In genomic region chr16:89773657-89774552, GRCm38 (mm10) we compare ENCODE assay signal across 8 mouse cellular contexts.
A peak's percentile ranks its signal among the peaks of the same experiment; 100 is the strongest.
DNase-seq lines count a peak whose midpoint lies in the region; ATAC-seq and TF ChIP-seq lines count a peak whose summit lies in the region.

No protein-coding gene starts in this region.

- no peak overlapping the region for H3K4me2 ChIP-seq in CH12.LX (ENCODE audit: insufficient read depth, low read depth, poor library complexity, severe bottlenecking)
- peak overlapping the region; percentile 73 for H3K4me2 ChIP-seq in forebrain, embryonic 14.5 days (ENCODE audit: low read length)
- H3K4me2 ChIP-seq in neural tube, embryonic 15.5 days: peak overlapping the region; percentile 86

- H3K9ac ChIP-seq in CH12.LX (ENCODE audit: insufficient read depth, low read depth): no peak overlapping the region
- peak overlapping the region; percentile 48 for H3K9ac ChIP-seq in forebrain, embryonic 14.5 days (ENCODE audit: low read length)
- peak overlapping the region; percentile 56; the same call in 1 of the 2 replicates for H3K9ac ChIP-seq in neural tube, embryonic 15.5 days (replicated peaks)

- intact Hi-C loops in heart, postnatal 14 days (cut with DNase I): loop anchor here (1.0 to 5.0 kb wide), 3 partner anchors 57 to 413 kb away; no protein-coding TSS in a partner anchor

- 11% methylated on average over 30 of the region's 30 CpGs for WGBS in forebrain, embryonic 14.5 days
- WGBS in neural tube, embryonic 15.5 days: 11% methylated on average over 30 of the region's 30 CpGs

- peaks cover 0 to 4% of the 10 kb centered on the region in 2 experiments; a peak in 2 of 4 replicates for H3K4me1 ChIP-seq in CH12.LX (ENCODE audit: control insufficient read depth in 1 of 2, insufficient read depth in 2 of 2)
- no peaks in the 10 kb centered on the region for H3K4me1 ChIP-seq in forebrain, embryonic 14.5 days (ENCODE audit: control insufficient read depth, insufficient read depth, low read length)
- peaks cover 7% of the 10 kb centered on the region; the same call in 1 of the 2 replicates for H3K4me1 ChIP-seq in neural tube, embryonic 15.5 days

- peak; percentile 68 for DNase-seq in CH12.LX (ENCODE audit: extremely low read depth)
- peak; percentile 79 for DNase-seq in c-Kit-positive CD71-negative TER-119-negative erythroid progenitor cells, embryonic 14.5 days (ENCODE audit: low read depth)
- peak; percentile 96 for DNase-seq in forebrain, embryonic 14.5 days (ENCODE audit: low spot score)
- peak; percentile 87 to 91 for DNase-seq in heart, postnatal 14 days
- peak; percentile 92 for DNase-seq in layer of hippocampus, adult 11-12 months (ENCODE audit: low spot score)
- DNase-seq in lung, adult 18-20 months: peak; percentile 78 to 86
- DNase-seq in testis, postnatal 14 days (ENCODE audit: low spot score): peak; percentile 71

- dilution Hi-C loops in CH12.LX (cut with MboI; ENCODE audit: extremely low pct_ligation_motif_present, extremely low pct_unique_long_range_greater_than_20kb, low sequenced_read_pairs): no loop called here

- TF ChIP-seq EP300 in CH12.LX (IDR thresholded peaks at IDR 0.05; ENCODE audit: low read length): no peak

- ATAC-seq in forebrain, embryonic 14.5 days: peak; percentile 88
- ATAC-seq in neural tube, embryonic 15.5 days (ENCODE audit: low FRiP score): peak; percentile 87

- peak; percentile 59 for TF ChIP-seq CTCF in CH12.LX (conservative IDR thresholded peaks at IDR 0.05 in 1 of 2, IDR thresholded peaks at IDR 0.05 in 1 of 2; ENCODE audit: low read depth in 2 of 2, low read length in 2 of 2)

- H3K36me3 ChIP-seq in CH12.LX (replicated peaks in 1 of 2; ENCODE audit: control insufficient read depth in 1 of 2, insufficient read depth in 1 of 2, low read length in 1 of 2): no peaks in the 10 kb centered on the region
- no peaks in the 10 kb centered on the region for H3K36me3 ChIP-seq in forebrain, embryonic 14.5 days (ENCODE audit: control insufficient read depth, insufficient read depth, low read length)
- H3K36me3 ChIP-seq in neural tube, embryonic 15.5 days: no peaks in the 10 kb centered on the region

- peaks cover 64% of the 10 kb centered on the region for H3K9me3 ChIP-seq in CH12.LX (replicated peaks; ENCODE audit: low read length)
- H3K9me3 ChIP-seq in forebrain, embryonic 14.5 days (replicated peaks; ENCODE audit: control insufficient read depth, low read length): peaks cover 13% of the 10 kb centered on the region
- H3K9me3 ChIP-seq in neural tube, embryonic 15.5 days (replicated peaks): peaks cover 13% of the 10 kb centered on the region

- H3K79me2 ChIP-seq in CH12.LX (replicated peaks; ENCODE audit: control insufficient read depth, extremely low read depth, insufficient read depth, poor library complexity, severe bottlenecking): no peaks in the 10 kb centered on the region

- H3K27ac ChIP-seq in CH12.LX (ENCODE audit: insufficient read depth, low read depth): no peak overlapping the region
- H3K27ac ChIP-seq in forebrain, embryonic 14.5 days (ENCODE audit: low read depth, low read length): no peak overlapping the region
- H3K27ac ChIP-seq in neural tube, embryonic 15.5 days (replicated peaks): peak overlapping the region; percentile 45; the same call in 1 of the 2 replicates

- TF ChIP-seq POLR2A in CH12.LX (IDR thresholded peaks at IDR 0.05; ENCODE audit: low read depth, low read length): no peak

- no peak overlapping the region for H3K4me3 ChIP-seq in CH12.LX (replicated peaks in 1 of 3; ENCODE audit: low read depth in 2 of 3, low read length in 2 of 3, poor library complexity in 1 of 3)
- H3K4me3 ChIP-seq in forebrain, embryonic 14.5 days (ENCODE audit: low read depth, low read length): peak overlapping the region; percentile 29
- peak overlapping the region; percentile 41 for H3K4me3 ChIP-seq in neural tube, embryonic 15.5 days (replicated peaks)

- TF ChIP-seq RAD21 in CH12.LX (IDR thresholded peaks at IDR 0.05; ENCODE audit: low read depth, low read length): peak; percentile 57

- H3K27me3 ChIP-seq in CH12.LX (replicated peaks): peaks cover 4% of the 10 kb centered on the region
- no peaks in the 10 kb centered on the region for H3K27me3 ChIP-seq in forebrain, embryonic 14.5 days (replicated peaks; ENCODE audit: control insufficient read depth, insufficient read depth, low read length)
- 0 out of 2 replicates have a peak, but pooled peaks cover 5% of the 10 kb centered on the region for H3K27me3 ChIP-seq in neural tube, embryonic 15.5 days (replicated peaks)

- in situ Hi-C loops in CH12.LX (cut with MboI; ENCODE audit: low pct_ligation_motif_present, low pct_unique_long_range_greater_than_20kb, low sequenced_read_pairs): loop anchor here (5.0 to 25.0 kb wide), 3 partner anchors 53 to 1387 kb away; no protein-coding TSS in a partner anchor

TF ChIP-seq in CH12.LX, 34 proteins besides CTCF, POLR2A, EP300 and RAD21:
- TF ChIP-seq SMC3 (IDR thresholded peaks at IDR 0.05; ENCODE audit: low read depth, low read length) (peak; percentile 48), CHD1 (IDR thresholded peaks at IDR 0.05; ENCODE audit: low read depth, low read length) (no peak)

Comparison
In these comparisons a context has a peak if more than half of its experiments do, and no peak if none do; other contexts are left out.
1. H3K4me3 ChIP-seq: peak in forebrain, embryonic 14.5 days (single experiment) and neural tube, embryonic 15.5 days (single experiment); none in CH12.LX (0 of 3).
2. Peak in every context shown above with its lines, with median percentiles within 50 percentile points of each other: DNase-seq.